In the genomic region with DNA sequence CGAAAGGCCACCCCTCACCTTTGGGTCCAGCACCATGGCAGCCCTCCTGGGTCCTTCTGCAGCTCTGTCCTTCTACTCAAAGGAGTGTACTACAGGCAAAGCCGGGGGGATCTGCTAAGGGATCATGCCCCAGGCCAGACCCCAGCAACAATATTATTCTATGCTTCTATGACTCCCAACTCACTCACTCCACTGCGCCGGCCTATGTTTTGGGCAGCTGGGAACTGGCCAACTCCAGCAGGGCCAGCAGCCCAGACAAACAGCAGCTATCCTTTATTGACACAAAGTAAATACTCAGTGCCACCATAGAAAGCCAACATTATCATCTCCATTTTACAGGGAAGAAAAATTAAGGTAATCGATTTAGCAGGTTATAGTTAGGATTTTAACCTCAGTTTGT, we compare ENCODE assay signal across 19 mouse cellular contexts.
A peak's percentile ranks its signal among the peaks of the same experiment; 100 is the strongest.
DNase-seq lines count a peak whose midpoint lies in the region; ATAC-seq and TF ChIP-seq lines count a peak whose summit lies in the region.
"Had no signal": no experiment of that assay in that cellular context is flagged by ENCODE, and none has a peak within 500 bp of the region (broad histone marks: within the 10 kb centered on the region; RNA-seq: fewer than 3 reads in every experiment).

No protein-coding gene starts in this region.

- H3K36me3 ChIP-seq in liver, adult 2 months (ENCODE audit: control insufficient read depth, insufficient read depth, low read length): no peaks in the 10 kb centered on the region
- peaks cover 5% of the 10 kb centered on the region; the same call in 1 of the 2 replicates for H3K36me3 ChIP-seq in limb, embryonic 13.5 days
- H3K36me3 ChIP-seq: embryonic facial prominence, embryonic 13.5 days; heart, embryonic 10.5 days; kidney, embryonic 15.5 days; liver, embryonic 13.5 days; midbrain, embryonic 15.5 days; neural tube, embryonic 12.5 days had no signal

- TF ChIP-seq POLR2A in liver, adult 2 months (IDR thresholded peaks at IDR 0.05; ENCODE audit: extremely low read depth, insufficient read depth, low read length): no peak

- no peak for TF ChIP-seq CTCF in liver, adult 2 months (IDR thresholded peaks at IDR 0.05; ENCODE audit: low read depth, low read length)

- no peaks in the 10 kb centered on the region for H3K79me2 ChIP-seq in liver, adult 2 months (ENCODE audit: control insufficient read depth, insufficient read depth, low read length)

- H3K4me3 ChIP-seq in liver, adult 2 months (ENCODE audit: insufficient read depth, low read depth, low read length): no peak overlapping the region
- no peak overlapping the region for H3K4me3 ChIP-seq in limb, embryonic 13.5 days
- H3K4me3 ChIP-seq: embryonic facial prominence, embryonic 13.5 days; forebrain, embryonic 13.5 days; heart, embryonic 10.5 days; kidney, embryonic 15.5 days; liver, embryonic 13.5 days; midbrain, embryonic 15.5 days; neural tube, embryonic 12.5 days had no signal

- H3K27me3 ChIP-seq in liver, adult 2 months (ENCODE audit: control insufficient read depth, insufficient read depth, low read length): peaks cover 2% of the 10 kb centered on the region; the same call in 1 of the 2 replicates
- no peaks in the 10 kb centered on the region for H3K27me3 ChIP-seq in limb, embryonic 13.5 days
- H3K27me3 ChIP-seq: embryonic facial prominence, embryonic 13.5 days; forebrain, embryonic 13.5 days; kidney, embryonic 15.5 days; liver, embryonic 13.5 days; midbrain, embryonic 15.5 days; neural tube, embryonic 12.5 days had no signal

- H3K4me2 ChIP-seq in limb, embryonic 13.5 days (replicated peaks): peak overlapping the region; percentile 30
- H3K4me2 ChIP-seq: embryonic facial prominence, embryonic 13.5 days; forebrain, embryonic 13.5 days; kidney, embryonic 15.5 days; liver, embryonic 13.5 days; midbrain, embryonic 15.5 days; neural tube, embryonic 12.5 days had no signal

- 41% methylated on average over 5 of the region's 5 CpGs for WGBS in liver, adult 2 months
- WGBS in limb, embryonic 13.5 days: 56% methylated on average over 5 of the region's 5 CpGs

- H3K9ac ChIP-seq in liver, adult 2 months (ENCODE audit: low read depth, low read length): no peak overlapping the region
- no peak overlapping the region for H3K9ac ChIP-seq in limb, embryonic 13.5 days
- H3K9ac ChIP-seq: embryonic facial prominence, embryonic 13.5 days; forebrain, embryonic 13.5 days; kidney, embryonic 15.5 days; liver, embryonic 13.5 days; midbrain, embryonic 15.5 days; neural tube, embryonic 12.5 days had no signal

- H3K27ac ChIP-seq in liver, adult 2 months (replicated peaks; ENCODE audit: insufficient read depth, low read depth, low read length): no peak overlapping the region
- H3K27ac ChIP-seq in limb, embryonic 13.5 days: peak overlapping the region; percentile 16; the same call in 1 of the 2 replicates
- H3K27ac ChIP-seq: embryonic facial prominence, embryonic 13.5 days; forebrain, embryonic 13.5 days; heart, embryonic 10.5 days; liver, embryonic 13.5 days; midbrain, embryonic 15.5 days; neural tube, embryonic 12.5 days had no signal

- H3K9me3 ChIP-seq in limb, embryonic 13.5 days: no peaks in the 10 kb centered on the region
- H3K9me3 ChIP-seq: embryonic facial prominence, embryonic 13.5 days; forebrain, embryonic 13.5 days; heart, embryonic 10.5 days; kidney, embryonic 15.5 days; liver, embryonic 13.5 days; midbrain, embryonic 15.5 days; neural tube, embryonic 12.5 days had no signal

- H3K4me1 ChIP-seq in liver, adult 2 months (ENCODE audit: control insufficient read depth, insufficient read depth, low read length): no peaks in the 10 kb centered on the region
- peaks cover 44% of the 10 kb centered on the region for H3K4me1 ChIP-seq in limb, embryonic 13.5 days
- H3K4me1 ChIP-seq: liver, embryonic 13.5 days; midbrain, embryonic 15.5 days; neural tube, embryonic 12.5 days had no signal

- ATAC-seq in cerebellum, adult (ENCODE audit: insufficient number of reproducible peaks, low FRiP score, low TSS enrichment): no peak
- 0 out of 2 replicates have a peak, but pooled peaks have one; percentile 26 for ATAC-seq in limb, embryonic 13.5 days (ENCODE audit: low FRiP score, low read depth)
- no peak for ATAC-seq in megakaryocyte progenitor cell, adult 5-6 weeks (replicated peaks; ENCODE audit: poor library complexity)
- ATAC-seq: forebrain, embryonic 13.5 days; intestine, postnatal 0 days; midbrain, embryonic 15.5 days had no signal

- DNase-seq in cerebellum, postnatal 10 days: peak; percentile 16 to 38
- DNase-seq in liver, adult 2 months (ENCODE audit: extremely low read depth, low read depth, low spot score): peak; percentile 50
- DNase-seq in liver (no peak), adipocyte (ENCODE audit: low spot score) (peak; percentile 19)
- no peak for DNase-seq in embryo, embryonic 9.5 days (ENCODE audit: extremely low spot score)
- DNase-seq: cerebellum, adult 11-12 months; cerebellum, postnatal 14 days; liver, embryonic 13.5 days; right cerebral cortex, postnatal 14 days had no signal

Comparison
In these comparisons a context has a peak if more than half of its experiments do, and no peak if none do; other contexts are left out.
1. DNase-seq: peak in cerebellum, postnatal 10 days (2 of 2), liver, adult 2 months (single experiment) and adipocyte (single experiment); none in liver (single experiment) and embryo, embryonic 9.5 days (single experiment).